Mouse (Mus musculus) embryonic fibroblast, embryonic 13.5 days (primary cell): ENCODE data around the gene Mybph. TPM values are rescaled to one million over a fixed set of nuclear protein-coding genes. Genes with fewer than 3 reads are reported as not detected.

Experiments
- H3K27ac ChIP-seq: 2 replicates; pipeline ENCODE4 v1.5.1; 2012; ENCODE audit warnings: low read length, control low read depth, inconsistent platforms; ENCODE audit not compliant: insufficient read depth
- H3K4me1 ChIP-seq: 2 replicates; pipeline ENCODE4 v1.6.1; 2011; ENCODE audit warnings: low read length; ENCODE audit not compliant: control insufficient read depth, insufficient read depth
- H3K4me3 ChIP-seq: 2 replicates; pipeline ENCODE4 v1.5.1; 2011; ENCODE audit warnings: mild to moderate bottlenecking, control low read depth, low read length; ENCODE audit not compliant: insufficient read depth
- CTCF ChIP-seq: IDR thresholded peaks from 2 replicates; pipeline ENCODE4 v1.5.1; 2011; ENCODE audit warnings: mild to moderate bottlenecking, control low read depth, low read length, moderate library complexity, borderline replicate concordance; ENCODE audit not compliant: insufficient read depth
- POLR2A ChIP-seq: IDR thresholded peaks from 2 replicates; pipeline ENCODE4 v1.6.1; 2011; ENCODE audit warnings: low read depth, mild to moderate bottlenecking, control low read depth, low read length, moderate library complexity
- polyA plus RNA-seq: library from polyadenylated mRNA; stranded (reverse); fragments of >200 nt; gene quantifications from 2 replicates; pipeline ENCODE4 v1.2.4, GENCODE M21; 2011; ENCODE audit warnings: low read depth; ENCODE audit not compliant: missing spikeins, insufficient read length

Mybph gene
- polyA plus RNA-seq, 1 experiment: not detected

DNA sequence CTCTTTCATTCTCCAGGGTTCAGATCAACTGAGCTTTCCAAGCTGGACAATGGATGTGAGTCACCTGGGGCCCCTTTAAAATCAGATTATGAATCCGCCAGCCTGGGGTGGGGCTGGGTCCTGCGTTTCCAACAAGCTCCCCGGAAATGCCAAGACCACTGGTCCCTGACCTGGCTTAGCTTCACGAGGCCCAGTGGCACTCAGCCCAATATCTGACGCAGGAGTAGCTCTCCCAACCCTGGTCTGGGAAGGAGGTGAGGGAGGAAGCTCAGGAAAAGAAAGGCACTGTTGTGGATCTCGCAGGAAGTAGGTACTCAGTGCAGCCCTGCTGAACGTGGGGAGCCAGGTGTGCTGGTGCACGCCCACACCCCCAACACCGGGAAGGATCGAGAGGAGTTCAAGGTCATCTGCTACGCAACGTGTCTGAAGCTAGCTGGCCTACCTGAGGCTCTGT is 23.8 kb downstream of the Mybph start:
- no peak overlapping the region for H3K4me3 ChIP-seq
- TF ChIP-seq CTCF (no peak), POLR2A (no peak)
- H3K27ac ChIP-seq: no peak overlapping the region
- H3K4me1 ChIP-seq: no peaks in the 10 kb centered on the region

DNA sequence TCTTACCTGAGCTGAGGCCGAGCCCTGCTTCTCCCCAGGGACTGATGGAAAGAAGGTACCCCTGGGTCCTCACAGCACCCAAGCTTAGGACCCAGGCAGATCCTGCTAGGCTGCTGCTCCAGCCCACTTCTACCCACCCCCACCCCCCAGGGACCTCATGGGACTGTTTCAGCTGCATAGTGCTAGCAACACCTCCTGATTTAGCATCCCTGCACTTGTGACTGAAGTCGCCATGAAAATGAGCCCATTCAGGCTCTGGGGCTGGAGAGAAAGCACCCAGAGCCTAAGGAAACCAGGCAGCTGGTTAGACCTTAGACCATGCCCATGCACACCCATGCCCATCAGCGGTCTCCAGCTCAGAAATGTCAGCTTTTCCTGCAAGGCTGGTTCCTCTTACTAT is 24.7 kb downstream of the Mybph start:
- H3K27ac ChIP-seq: no peak overlapping the region
- TF ChIP-seq POLR2A: no peak
- no peak for TF ChIP-seq CTCF
- no peak overlapping the region for H3K4me3 ChIP-seq
- no peaks in the 10 kb centered on the region for H3K4me1 ChIP-seq

DNA sequence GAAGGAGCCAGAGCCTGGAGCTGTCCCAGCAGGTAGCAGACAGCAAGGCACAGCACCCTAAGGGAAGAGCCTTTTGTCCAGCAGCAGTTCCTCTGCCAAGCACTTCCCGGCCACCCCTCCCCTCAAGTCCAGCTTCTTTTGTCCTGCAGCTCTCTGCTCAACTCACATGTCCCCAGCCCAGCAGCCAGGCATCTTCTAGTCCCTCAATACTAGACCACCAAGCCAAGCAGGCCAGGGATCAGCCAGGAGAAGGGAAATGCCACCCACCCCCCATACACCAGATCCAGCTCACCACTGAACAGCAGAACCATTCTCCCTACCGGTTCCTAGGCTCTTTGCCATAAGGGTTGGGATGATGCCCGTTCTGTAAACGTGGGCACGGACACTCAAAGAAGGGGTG is 26.4 kb downstream of the Mybph start:
- TF ChIP-seq POLR2A (no peak), CTCF (no peak)
- H3K4me1 ChIP-seq: no peaks in the 10 kb centered on the region
- H3K27ac ChIP-seq: no peak overlapping the region
- no peak overlapping the region for H3K4me3 ChIP-seq

DNA sequence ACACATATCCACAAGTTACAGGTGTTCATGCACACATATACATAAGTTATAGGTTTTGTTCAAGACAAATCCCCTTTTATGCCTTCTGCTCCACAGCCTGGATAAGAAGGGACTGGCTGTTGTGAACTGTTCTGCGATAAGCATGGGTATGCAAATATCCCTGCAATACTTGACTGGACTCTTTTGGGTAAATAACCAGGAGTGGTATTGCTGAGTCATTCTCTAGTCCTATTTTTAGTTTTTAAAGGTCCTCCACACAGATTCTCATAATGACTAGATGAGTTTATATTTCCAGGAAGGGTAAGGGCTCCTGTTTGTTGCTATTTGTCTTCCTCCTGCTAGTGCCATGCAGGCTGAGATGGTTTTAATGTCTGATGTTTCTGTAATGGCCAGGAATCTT is 27.9 kb downstream of the Mybph start:
- TF ChIP-seq CTCF (no peak), POLR2A (no peak)
- H3K27ac ChIP-seq: no peak overlapping the region

DNA sequence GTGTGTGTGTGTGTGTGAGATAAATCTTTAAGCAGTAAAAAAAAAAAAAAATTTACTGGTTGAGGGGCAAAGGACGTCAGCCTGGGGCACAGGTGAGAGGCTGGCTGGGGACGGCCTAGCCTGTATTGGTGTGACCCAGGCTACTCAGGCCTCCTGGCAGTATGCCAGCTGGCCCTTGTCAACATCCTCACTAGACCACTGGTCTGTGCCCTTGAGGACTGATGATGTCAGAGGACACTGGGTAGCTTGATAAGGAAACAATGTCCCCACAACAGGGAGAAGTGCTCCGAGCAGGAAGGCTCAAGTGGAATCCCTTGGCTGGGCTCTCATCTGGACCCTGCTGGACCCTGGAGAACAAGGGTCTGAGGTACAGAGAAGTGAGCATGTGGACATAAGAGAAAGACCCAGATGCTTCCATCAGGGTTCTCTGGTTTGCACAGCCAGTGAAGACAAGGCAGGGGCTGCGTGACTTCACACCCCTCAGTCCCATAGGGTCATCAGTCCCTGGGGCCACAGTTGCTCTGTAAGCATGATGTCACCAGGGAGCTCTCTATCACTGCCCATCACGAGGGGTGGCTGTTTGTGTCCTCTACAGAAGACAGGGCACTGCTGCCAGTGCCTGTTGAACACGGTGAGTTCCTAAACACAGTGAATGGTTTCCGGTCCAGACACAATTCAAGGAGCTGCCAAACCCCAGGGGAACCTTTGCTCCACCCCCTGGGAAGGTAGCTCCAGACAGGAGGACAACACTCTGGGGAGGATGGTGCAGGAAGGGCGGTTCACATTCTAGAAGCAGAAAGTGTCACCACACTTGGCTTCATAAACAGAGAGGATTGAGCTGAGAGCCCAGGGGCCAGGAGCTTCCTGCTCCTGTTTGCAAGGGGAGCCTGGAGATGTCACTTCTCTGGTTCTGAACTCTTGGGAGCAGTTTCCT is 29.1 kb downstream of the Mybph start:
- TF ChIP-seq POLR2A: no peak
- no peak for TF ChIP-seq CTCF
- H3K4me3 ChIP-seq: no peak overlapping the region
- no peak overlapping the region for H3K27ac ChIP-seq
- H3K4me1 ChIP-seq: no peaks in the 10 kb centered on the region

More for the DNA sequence above, 27.9 kb downstream of the Mybph start:
- Histone ChIP-seq H3K4me3 (no peak overlapping the region), H3K4me1 (no peaks in the 10 kb centered on the region)

DNA sequence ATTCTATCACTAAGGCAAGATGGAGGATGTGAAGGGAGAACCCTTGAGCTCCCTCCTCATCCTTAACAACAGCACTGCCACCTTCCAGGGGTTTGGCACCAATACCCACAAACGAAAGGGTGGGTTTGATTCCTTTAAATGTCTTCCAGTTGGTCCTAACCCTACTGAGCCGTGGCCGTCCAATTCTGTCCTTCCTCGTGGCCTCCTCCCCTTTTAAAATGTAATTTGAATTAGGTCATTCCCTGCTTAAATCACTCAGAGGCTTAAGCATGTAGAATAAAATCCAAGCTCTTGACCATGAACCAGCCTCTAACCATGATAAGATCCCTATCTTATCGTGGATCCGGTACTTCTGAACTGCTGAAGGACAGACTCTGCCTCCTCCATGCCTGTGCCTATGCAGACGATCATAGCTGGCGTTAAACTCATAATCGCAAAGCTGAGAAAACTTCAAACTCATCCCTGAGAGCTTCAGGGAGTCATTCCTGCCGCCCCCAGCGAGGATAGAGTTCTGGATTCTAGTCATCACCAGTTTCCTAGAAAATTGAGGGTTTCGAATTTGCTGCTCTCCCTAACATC is 31.5 kb downstream of the Mybph start:
- no peak overlapping the region for H3K27ac ChIP-seq
- H3K4me3 ChIP-seq: no peak overlapping the region
- H3K4me1 ChIP-seq: no peaks in the 10 kb centered on the region
- no peak for TF ChIP-seq CTCF
- no peak for TF ChIP-seq POLR2A

DNA sequence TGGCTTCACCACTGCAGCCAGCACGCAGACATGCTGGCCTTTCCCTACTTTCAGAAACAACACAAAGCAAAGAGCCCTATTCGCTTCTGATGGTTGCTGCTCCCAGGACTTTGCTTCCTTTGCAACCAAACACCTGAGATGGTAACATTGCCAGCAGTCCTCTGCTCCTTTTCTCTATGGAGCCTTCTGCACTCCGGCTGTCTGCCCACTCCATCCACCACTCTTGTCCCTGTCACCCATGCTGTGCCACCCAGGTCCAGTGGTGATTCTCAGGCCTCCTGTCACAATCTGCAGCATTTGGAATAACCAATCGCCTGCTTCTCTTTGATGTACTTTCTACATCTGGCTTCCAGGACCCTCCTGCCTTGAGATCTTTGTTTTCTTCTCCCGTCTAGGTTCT is 32.1 kb downstream of the Mybph start:
- TF ChIP-seq POLR2A (no peak), CTCF (no peak)
- H3K4me3 ChIP-seq: no peak overlapping the region
- H3K4me1 ChIP-seq: no peaks in the 10 kb centered on the region
- H3K27ac ChIP-seq: no peak overlapping the region

DNA sequence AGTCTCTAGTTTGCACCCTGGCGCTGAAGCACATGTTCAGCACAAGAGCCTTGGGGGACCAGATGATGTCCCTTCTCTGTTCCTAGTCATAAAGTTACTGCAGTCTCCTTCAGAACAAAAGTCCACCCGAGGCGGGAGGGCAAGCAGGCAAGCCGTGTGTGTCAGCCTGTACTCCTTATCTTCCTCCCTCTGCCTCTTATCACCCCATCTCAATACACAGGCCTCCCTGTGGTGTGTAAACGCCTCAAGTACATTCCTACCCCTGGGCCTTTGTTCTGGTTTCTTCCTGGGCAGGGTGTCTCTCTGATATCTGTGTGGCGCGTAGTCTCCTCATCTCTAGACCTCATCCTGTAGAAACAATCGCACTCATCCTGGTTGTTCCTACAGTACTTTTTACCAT is 33.5 kb downstream of the Mybph start:
- no peak overlapping the region for H3K4me3 ChIP-seq

DNA sequence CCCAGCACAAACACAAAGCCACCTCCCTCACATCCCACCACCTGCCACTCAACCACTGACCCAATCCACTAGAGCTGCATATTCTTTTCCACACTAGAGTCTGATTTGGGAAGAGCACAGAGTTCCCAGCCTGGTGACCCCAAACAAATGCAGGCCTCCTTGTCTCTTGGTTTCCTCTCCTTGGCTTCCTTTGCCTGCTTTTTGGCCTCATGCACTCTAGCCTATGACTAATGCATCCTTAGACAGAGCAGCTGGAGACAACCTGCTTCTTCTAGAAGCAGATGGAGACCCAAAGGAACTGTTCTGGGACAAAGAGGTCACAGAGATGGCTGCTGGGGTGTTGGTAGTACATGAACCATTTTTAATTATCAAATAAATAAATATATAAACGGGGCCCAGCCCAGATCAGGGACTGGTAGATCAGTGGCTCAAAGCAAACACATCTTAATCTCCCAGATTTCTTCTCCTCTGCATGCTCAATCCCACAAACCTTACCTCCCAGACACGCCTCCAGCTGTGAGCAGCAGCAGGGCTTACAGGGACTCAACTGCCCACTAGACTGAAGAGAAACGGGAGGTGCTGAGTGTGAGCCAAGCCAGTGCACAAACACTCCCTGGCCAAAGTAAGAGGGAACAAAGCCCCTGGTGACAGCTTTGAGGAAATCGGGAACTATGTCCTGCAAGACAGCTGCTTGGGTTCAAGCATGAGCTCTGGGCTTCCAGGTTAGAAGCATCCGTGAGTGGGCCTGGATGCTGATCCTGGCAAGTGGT is 36.7 kb downstream of the Mybph start:
- Histone ChIP-seq H3K27ac (no peak overlapping the region), H3K4me1 (no peaks in the 10 kb centered on the region), H3K4me3 (no peak overlapping the region)
- TF ChIP-seq CTCF (no peak), POLR2A (no peak)

More for the DNA sequence above, 33.5 kb downstream of the Mybph start:
- H3K4me1 ChIP-seq: no peaks in the 10 kb centered on the region
- TF ChIP-seq POLR2A (no peak), CTCF (no peak)
- no peak overlapping the region for H3K27ac ChIP-seq
